Mouse (Mus musculus) limb, embryonic 11.5 days (tissue): Measurements from ENCODE around the gene Qrfp. TPM values are rescaled to one million over a fixed set of nuclear protein-coding genes. Genes with fewer than 3 reads are reported as not detected.

ENCODE experiments used
- ATAC-seq: fragments of 200-750 bp; cut with Nextera tagmentation; 2 replicates; pipeline ENCODE4 v1.8.0; 2017; ENCODE audit warnings: low read depth; ENCODE audit not compliant: insufficient number of reproducible peaks, low FRiP score, low TSS enrichment
- DNase-seq: peaks from one replicate; pipeline ENCODE4 v3.0.0-alpha.2; 2015; ENCODE audit warnings: low spot score
- H3K27ac ChIP-seq: fragments of 300-500 bp; sonication (generic); replicated peaks from 2 replicates; pipeline ENCODE4 v1.5.1; 2014; ENCODE audit warnings: low read depth, mild to moderate bottlenecking, low read length
- H3K27me3 ChIP-seq: fragments of 300-500 bp; sonication (generic); 2 replicates; pipeline ENCODE4 v1.6.1; 2014; ENCODE audit warnings: mild to moderate bottlenecking, low read length, mixed read lengths; ENCODE audit not compliant: control insufficient read depth, insufficient read depth
- H3K36me3 ChIP-seq: fragments of 300-500 bp; sonication (generic); 2 replicates; pipeline ENCODE4 v1.6.1; 2014; ENCODE audit warnings: mild to moderate bottlenecking, low read length, moderate library complexity, mixed read lengths; ENCODE audit not compliant: control insufficient read depth, insufficient read depth
- H3K4me1 ChIP-seq: fragments of 300-500 bp; sonication (generic); 2 replicates; pipeline ENCODE4 v1.6.1; 2014; ENCODE audit warnings: low read length, mixed read lengths; ENCODE audit not compliant: control insufficient read depth, insufficient read depth
- H3K4me2 ChIP-seq: fragments of 300-500 bp; sonication (generic); 2 replicates; pipeline ENCODE4 v1.6.1; 2014; ENCODE audit warnings: low read depth, mild to moderate bottlenecking, moderate library complexity; ENCODE audit not compliant: severe bottlenecking
- H3K4me3 ChIP-seq: fragments of 300-500 bp; sonication (generic); 2 replicates; pipeline ENCODE4 v1.5.1; 2014; ENCODE audit warnings: low read depth, low read length
- H3K9ac ChIP-seq: fragments of 300-500 bp; sonication (generic); 2 replicates; pipeline ENCODE4 v1.6.1; 2014; ENCODE audit warnings: mild to moderate bottlenecking, low read length
- H3K9me3 ChIP-seq: fragments of 300-500 bp; sonication (generic); 2 replicates; pipeline ENCODE4 v1.6.1; 2016; ENCODE audit warnings: low read length; ENCODE audit not compliant: control insufficient read depth
- WGBS: fragments of 180-500 bp; shearing (Covaris S2); extraction: QIAGEN DNeasy Blood & Tissue Kit; methylation state at CpG from one replicate; pipeline ENCODE4 v1.1.7; 2014; 5-methylcytosine and 5-hydroxymethylcytosine counted together
- polyA plus RNA-seq: library from polyadenylated mRNA; unstranded; fragments of >200 nt; fragmentation: Nextera tagmentation; extraction: Ambion mirVana; gene quantifications from 2 replicates; pipeline ENCODE4 v1.2.1, GENCODE M21; 2014

The Qrfp gene
- polyA plus RNA-seq, 1 experiment from 2014 or later: 0.31 TPM

GRCm38 (mm10) chr2:31808410-31809357 is 1.7 kb downstream of the Qrfp start:
- H3K4me1 ChIP-seq: peaks cover 17% of the 10 kb centered on the region
- H3K4me2 ChIP-seq: no peak overlapping the region
- 0 out of 2 replicates have a peak overlapping the region, but pooled peaks have one; percentile 18 for H3K27ac ChIP-seq

GRCm38 (mm10) chr2:31806639-31807382 is 3.6 kb downstream of the Qrfp start:
- H3K4me2 ChIP-seq: no peak overlapping the region
- H3K36me3 ChIP-seq: peaks cover 19% of the 10 kb centered on the region
- no peak overlapping the region for H3K9ac ChIP-seq
- peaks cover 17% of the 10 kb centered on the region for H3K4me1 ChIP-seq
- DNase-seq: no peak
- no peaks in the 10 kb centered on the region for H3K9me3 ChIP-seq
- no peak overlapping the region for H3K4me3 ChIP-seq
- no peaks in the 10 kb centered on the region for H3K27me3 ChIP-seq
- WGBS: 54% methylated on average over 9 of the region's 9 CpGs
- no peak for ATAC-seq
- H3K27ac ChIP-seq: no peak overlapping the region

More at GRCm38 (mm10) chr2:31808410-31809357, 1.7 kb downstream of the Qrfp start:
- no peak for DNase-seq
- H3K9ac ChIP-seq: peak overlapping the region; percentile 9; the same call in 1 of the 2 replicates
- H3K4me3 ChIP-seq: no peak overlapping the region
- 41% methylated on average over 28 of the region's 28 CpGs for WGBS
- no peak for ATAC-seq
- no peaks in the 10 kb centered on the region for H3K9me3 ChIP-seq
- peaks cover 4% of the 10 kb centered on the region for H3K36me3 ChIP-seq
- no peaks in the 10 kb centered on the region for H3K27me3 ChIP-seq

GRCm38 (mm10) chr2:31803480-31803879 is 6.9 kb downstream of the Qrfp start:
- Histone ChIP-seq H3K9ac (no peak overlapping the region), H3K4me1 (peaks cover 4% of the 10 kb centered on the region), H3K4me3 (no peak overlapping the region), H3K27ac (no peak overlapping the region), H3K36me3 (peaks cover 35% of the 10 kb centered on the region), H3K9me3 (no peaks in the 10 kb centered on the region), H3K4me2 (no peak overlapping the region), H3K27me3 (no peaks in the 10 kb centered on the region)
- no peak for DNase-seq
- WGBS: 92% methylated on average over 14 of the region's 14 CpGs
- no peak for ATAC-seq

- Histone ChIP-seq H3K27ac (no peak overlapping the region), H3K27me3 (no peaks in the 10 kb centered on the region), H3K4me3 (no peak overlapping the region), H3K4me2 (no peak overlapping the region), H3K4me1 (peaks cover 2% of the 10 kb centered on the region; the same call in 1 of the 2 replicates), H3K36me3 (peaks cover 42% of the 10 kb centered on the region), H3K9ac (no peak overlapping the region), H3K9me3 (no peaks in the 10 kb centered on the region)
- 90% methylated on average over 8 of the region's 8 CpGs for WGBS
- ATAC-seq: no peak
- no peak for DNase-seq
These were observed 7.6 kb downstream of the Qrfp start for GRCm38 (mm10) chr2:31802811-31803210.

GRCm38 (mm10) chr2:31801416-31801815 is 9.0 kb downstream of the Qrfp start:
- no peaks in the 10 kb centered on the region for H3K9me3 ChIP-seq
- peaks cover 51% of the 10 kb centered on the region for H3K36me3 ChIP-seq
- no peak overlapping the region for H3K4me2 ChIP-seq
- H3K27me3 ChIP-seq: no peaks in the 10 kb centered on the region
- H3K9ac ChIP-seq: no peak overlapping the region
- ATAC-seq: no peak
- H3K4me1 ChIP-seq: no peaks in the 10 kb centered on the region
- WGBS: 94% methylated on average over 9 of the region's 9 CpGs
- no peak overlapping the region for H3K4me3 ChIP-seq
- no peak overlapping the region for H3K27ac ChIP-seq
- no peak for DNase-seq

GRCm38 (mm10) chr2:31796943-31797342 is 13.4 kb downstream of the Qrfp start:
- 89% methylated on average over 3 of the region's 3 CpGs for WGBS
- Histone ChIP-seq H3K9me3 (no peaks in the 10 kb centered on the region), H3K4me1 (no peaks in the 10 kb centered on the region), H3K27ac (no peak overlapping the region), H3K4me3 (no peak overlapping the region), H3K4me2 (no peak overlapping the region), H3K36me3 (peaks cover 55% of the 10 kb centered on the region), H3K27me3 (no peaks in the 10 kb centered on the region), H3K9ac (no peak overlapping the region)
- ATAC-seq (no peak), DNase-seq (no peak)

- Histone ChIP-seq H3K36me3 (peaks cover 46% of the 10 kb centered on the region), H3K9me3 (no peaks in the 10 kb centered on the region), H3K27me3 (no peaks in the 10 kb centered on the region), H3K4me1 (no peaks in the 10 kb centered on the region), H3K4me3 (no peak overlapping the region), H3K27ac (no peak overlapping the region), H3K4me2 (no peak overlapping the region), H3K9ac (no peak overlapping the region)
- no peak for ATAC-seq
- no peak for DNase-seq
- 86% methylated on average over 6 of the region's 6 CpGs for WGBS
These were observed 17.8 kb downstream of the Qrfp start for GRCm38 (mm10) chr2:31792611-31793010.

GRCm38 (mm10) chr2:31791260-31791659 is 19.1 kb downstream of the Qrfp start:
- no peak for ATAC-seq
- DNase-seq: no peak

More at GRCm38 (mm10) chr2:31791260-31791659, 19.1 kb downstream of the Qrfp start:
- Histone ChIP-seq H3K4me1 (no peaks in the 10 kb centered on the region), H3K27me3 (no peaks in the 10 kb centered on the region), H3K4me2 (no peak overlapping the region), H3K36me3 (peaks cover 44% of the 10 kb centered on the region), H3K9ac (no peak overlapping the region), H3K4me3 (no peak overlapping the region), H3K9me3 (no peaks in the 10 kb centered on the region), H3K27ac (no peak overlapping the region)
- WGBS: 92% methylated on average over 8 of the region's 8 CpGs
